Mouse (Mus musculus): ENCODE results near the gene Zbtb41. TPM values are rescaled to one million over a fixed set of nuclear protein-coding genes. Genes with fewer than 3 reads are reported as not detected.

Gene Zbtb41
- polyA plus RNA-seq, 1 experiment from 2014 or later, result 17.3 TPM

GRCm38 (mm10) chr1:139501258-139501752 lies 79.2 kb downstream of the Zbtb41 start, which contains the start of gene F13b:
Gene F13b (plus strand): TSS chr1:139501702.
- H3K36me3 ChIP-seq (ENCODE audit: control insufficient read depth, insufficient read depth), result no peaks in the 10 kb centered on the region
- 90% methylated on average over 3 of the region's 3 CpGs for WGBS
- no peak within 1 kb of the TSS for H3K4me2 ChIP-seq (ENCODE audit: low read length)

More at GRCm38 (mm10) chr1:139501258-139501752, 79.2 kb downstream of the Zbtb41 start, which contains the start of gene F13b:
- Histone ChIP-seq H3K9me3 (ENCODE audit: control insufficient read depth, low read length) (no peaks in the 10 kb centered on the region), H3K27ac (ENCODE audit: low read length) (no peak within 1 kb of the TSS), H3K4me1 (replicated peaks; ENCODE audit: control insufficient read depth, insufficient read depth, low read length) (no peaks in the 10 kb centered on the region), H3K4me3 (replicated peaks; ENCODE audit: low read length) (no peak within 1 kb of the TSS), H3K27me3 (replicated peaks; ENCODE audit: control insufficient read depth, insufficient read depth, low read length) (no peaks in the 10 kb centered on the region), H3K9ac (replicated peaks; ENCODE audit: low read depth, low read length) (no peak within 1 kb of the TSS)
- no peak for ATAC-seq

Other genes starting within 250 kb of the Zbtb41 start
- gene Crb1, start 45.2 kb upstream of the Zbtb41 start, polyA plus RNA-seq (2015; fragmentation: Nextera tagmentation; extraction: Ambion mirVana), result 0.71 and 1.1 TPM in 2 replicates
- 8.2 and 9.2 TPM in 2 replicates for gene Aspm, start 32.5 kb downstream of the Zbtb41 start, polyA plus RNA-seq (2015; fragmentation: Nextera tagmentation; extraction: Ambion mirVana)
- gene F13b, start 79.4 kb downstream of the Zbtb41 start, polyA plus RNA-seq (2015; fragmentation: Nextera tagmentation; extraction: Ambion mirVana), result not detected in 2 replicates
- gene Cfhr1, start 138.0 kb downstream of the Zbtb41 start, polyA plus RNA-seq (2015; fragmentation: Nextera tagmentation; extraction: Ambion mirVana), result not detected in 2 replicates

Data from forebrain, embryonic 16.5 days (tissue).